Mouse (Mus musculus) right cerebral cortex, postnatal 25 days (tissue): ENCODE results near the gene Mrgprb3.

Experiments used
- DNase-seq: peaks from one replicate; pipeline ENCODE4 v3.0.0; 2022

Mrgprb3 gene

DNA sequence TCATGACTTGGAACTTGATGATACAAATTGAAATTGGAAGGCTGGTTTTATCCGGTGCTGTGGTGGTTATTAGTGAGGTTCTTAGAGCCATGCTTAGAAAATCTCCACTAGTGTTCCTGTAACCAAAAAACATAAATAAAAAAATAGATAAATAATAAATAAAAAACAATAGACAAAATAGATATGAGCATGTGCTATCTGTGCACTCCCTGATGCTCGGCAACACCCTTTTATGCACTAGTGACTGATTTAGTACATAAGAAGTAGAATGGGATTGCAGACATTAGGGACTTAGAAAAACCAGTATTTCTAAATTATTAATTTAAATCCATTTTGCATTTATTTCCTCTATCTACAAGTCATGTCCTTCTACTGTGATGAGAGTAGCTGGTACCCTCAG, at the start of gene Mrgprb3:
Gene Mrgprb3 (minus strand): TSS at position 101 of the 400 bp plus-strand sequence.
- DNase-seq: no peak
